Mouse (Mus musculus) forebrain, embryonic 11.5 days (tissue): ENCODE measurements at regions not wholly inside any gene's neighbourhood (a gene's known extent, or its start where the extent isn't known, plus 50 kb on each side); places are given as distances from the start of the nearest gene placed in this dataset.

ENCODE experiments used
- ATAC-seq: fragments of 200-750 bp; cut with Nextera tagmentation; replicated peaks from 2 replicates; pipeline ENCODE4 v1.8.0; 2017; ENCODE audit warnings: moderate TSS enrichment; ENCODE audit not compliant: low FRiP score
- DNase-seq: peaks from one replicate; pipeline ENCODE4 v3.0.0-alpha.2; 2017; ENCODE audit warnings: low spot score
- H3K27ac ChIP-seq: fragments of 300-500 bp; sonication (generic); 2 replicates; pipeline ENCODE4 v1.5.1; 2014; ENCODE audit warnings: low read depth, low read length
- H3K27me3 ChIP-seq: fragments of 300-500 bp; sonication (generic); 2 replicates; pipeline ENCODE4 v1.6.1; 2014; ENCODE audit warnings: mild to moderate bottlenecking, low read length, mixed read lengths; ENCODE audit not compliant: control insufficient read depth, insufficient read depth
- H3K36me3 ChIP-seq: fragments of 300-500 bp; sonication (generic); 2 replicates; pipeline ENCODE4 v1.6.1; 2014; ENCODE audit warnings: mild to moderate bottlenecking, low read length, moderate library complexity, mixed read lengths; ENCODE audit not compliant: control insufficient read depth, insufficient read depth
- H3K4me1 ChIP-seq: fragments of 300-500 bp; sonication (generic); replicated peaks from 2 replicates; pipeline ENCODE4 v1.6.1; 2014; ENCODE audit warnings: low read length, mixed read lengths; ENCODE audit not compliant: control insufficient read depth, insufficient read depth
- H3K4me2 ChIP-seq: fragments of 300-500 bp; sonication (generic); 2 replicates; pipeline ENCODE4 v1.6.1; 2014; ENCODE audit warnings: low read depth, mild to moderate bottlenecking, low read length, moderate library complexity, mixed read lengths; ENCODE audit not compliant: severe bottlenecking
- H3K4me3 ChIP-seq: fragments of 300-500 bp; sonication (generic); 2 replicates; pipeline ENCODE4 v1.5.1; 2014; ENCODE audit warnings: low read depth, low read length
- H3K9ac ChIP-seq: fragments of 300-500 bp; sonication (generic); 2 replicates; pipeline ENCODE4 v1.6.1; 2014; ENCODE audit warnings: low read length
- H3K9me3 ChIP-seq: fragments of 300-500 bp; sonication (generic); 2 replicates; pipeline ENCODE4 v1.6.1; 2016; ENCODE audit warnings: low read length, mixed read lengths; ENCODE audit not compliant: control insufficient read depth
- WGBS: fragments of 180-500 bp; shearing (Covaris S2); extraction: QIAGEN DNeasy Blood & Tissue Kit; methylation state at CpG from one replicate; pipeline ENCODE4 v1.1.7; 2014; 5-methylcytosine and 5-hydroxymethylcytosine counted together

DNA sequence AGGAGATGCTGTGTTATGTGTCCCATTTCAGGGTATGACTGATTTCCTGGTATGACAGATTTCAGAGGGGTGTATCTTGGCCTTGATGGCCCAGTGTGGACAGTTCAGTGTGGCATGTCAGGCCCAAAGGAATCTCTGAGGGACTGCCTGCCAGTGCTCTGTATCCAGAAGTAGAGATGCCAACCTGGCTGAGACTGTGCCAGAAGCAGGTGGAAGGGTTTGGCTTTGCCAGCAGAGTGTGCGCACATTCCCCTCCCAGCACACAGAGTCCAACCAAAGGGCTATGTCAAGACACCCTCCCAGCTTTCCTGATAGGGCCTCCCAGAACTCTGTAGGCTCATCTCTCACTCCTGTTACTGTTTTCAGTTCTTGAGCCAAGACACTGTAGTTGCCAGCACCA, 156.8 kb upstream of the Glra1 start:
- 89% methylated on average over 1 of the region's 1 CpGs for WGBS
- ATAC-seq = no peak
- no peak overlapping the region for H3K27ac ChIP-seq
- no peak overlapping the region for H3K9ac ChIP-seq
- H3K4me1 ChIP-seq = no peaks in the 10 kb centered on the region
- H3K36me3 ChIP-seq = no peaks in the 10 kb centered on the region
- H3K27me3 ChIP-seq = no peaks in the 10 kb centered on the region
- H3K4me3 ChIP-seq = no peak overlapping the region
- H3K9me3 ChIP-seq = no peaks in the 10 kb centered on the region
- no peak for DNase-seq
- H3K4me2 ChIP-seq = no peak overlapping the region
